Mouse (Mus musculus) embryonic facial prominence, embryonic 10.5 days (tissue): Measurements from ENCODE around the gene Fgd3. TPM values are rescaled to one million over a fixed set of nuclear protein-coding genes. Genes with fewer than 3 reads are reported as not detected.
A peak's percentile ranks its signal among the peaks of the same experiment; 100 is the strongest.

Experiments
- DNase-seq: peaks from one replicate; pipeline ENCODE4 v3.0.0-alpha.2; 2017; ENCODE audit warnings: low spot score
- H3K27ac ChIP-seq: fragments of 300-500 bp; sonication (generic); replicated peaks from 2 replicates; pipeline ENCODE4 v1.5.1; 2016; ENCODE audit warnings: mild to moderate bottlenecking
- H3K27me3 ChIP-seq: fragments of 300-500 bp; sonication (generic); replicated peaks from 2 replicates; pipeline ENCODE4 v1.6.1; 2016; ENCODE audit warnings: low read depth, mild to moderate bottlenecking; ENCODE audit not compliant: poor library complexity, severe bottlenecking
- H3K36me3 ChIP-seq: fragments of 300-500 bp; sonication (generic); replicated peaks from 2 replicates; pipeline ENCODE4 v1.6.1; 2016; ENCODE audit warnings: mild to moderate bottlenecking, moderate library complexity
- H3K4me1 ChIP-seq: fragments of 300-500 bp; sonication (generic); 2 replicates; pipeline ENCODE4 v1.6.1; 2016
- H3K4me3 ChIP-seq: fragments of 300-500 bp; sonication (generic); 2 replicates; pipeline ENCODE4 v1.5.1; 2016; ENCODE audit warnings: mild to moderate bottlenecking, moderate library complexity
- H3K9me3 ChIP-seq: fragments of 300-500 bp; sonication (generic); 2 replicates; pipeline ENCODE4 v1.6.1; 2016; ENCODE audit warnings: mild to moderate bottlenecking
- WGBS: fragments of 180-500 bp; shearing (Covaris S2); methylation state at CpG from one replicate; pipeline ENCODE4 v1.1.7; 2016; 5-methylcytosine and 5-hydroxymethylcytosine counted together
- polyA plus RNA-seq: library from polyadenylated mRNA; unstranded; fragments of >200 nt; fragmentation: Nextera tagmentation; extraction: Ambion mirVana; gene quantifications from 2 replicates; pipeline ENCODE4 v1.2.1, GENCODE M21; 2016

Fgd3 gene
- polyA plus RNA-seq, 1 experiment from 2014 or later: 1.3 TPM

DNA sequence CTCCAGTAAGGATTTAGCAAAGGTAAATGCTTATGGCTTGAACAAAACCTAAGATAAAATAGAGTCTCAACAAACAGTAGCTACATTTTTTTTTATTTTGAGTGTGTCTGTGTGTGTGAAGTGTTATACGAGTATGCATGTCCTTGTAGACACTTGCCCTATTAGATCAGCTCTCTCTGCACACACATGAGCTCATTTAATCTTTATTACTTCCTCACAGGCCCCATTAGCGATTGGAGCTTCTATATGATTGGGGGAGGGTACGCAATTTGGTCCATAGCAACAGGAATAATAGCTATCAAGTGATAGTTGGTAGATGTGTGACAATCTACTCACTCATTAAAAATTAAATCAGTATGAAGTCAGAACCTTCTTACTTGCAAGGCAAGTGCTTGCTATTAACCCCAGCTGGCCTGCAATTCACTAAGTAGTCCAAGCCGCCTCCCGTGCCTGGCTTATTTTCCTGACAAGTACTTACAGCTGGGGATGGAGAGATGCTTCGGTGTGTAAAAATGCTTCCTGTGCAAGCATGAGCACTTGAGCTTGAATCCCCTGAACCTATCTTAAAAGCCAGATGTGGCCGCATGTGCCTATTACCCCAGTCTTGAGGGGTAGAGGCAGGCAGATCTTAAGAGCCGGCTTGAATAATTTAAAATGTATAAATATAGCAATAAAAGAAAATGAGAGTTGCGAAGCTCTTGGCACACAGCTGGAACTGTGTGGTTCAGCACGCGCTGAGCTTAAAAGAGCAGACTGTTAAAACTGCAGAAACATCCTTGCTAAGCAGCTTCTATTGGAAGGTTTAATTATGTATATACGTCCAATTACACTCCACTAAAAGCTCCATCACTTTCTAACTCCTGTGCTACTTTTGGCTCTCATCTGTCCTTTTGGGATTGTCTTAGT is 15.2 kb upstream of the Fgd3 start:
- no peaks in the 10 kb centered on the region for H3K36me3 ChIP-seq
- H3K27me3 ChIP-seq: no peaks in the 10 kb centered on the region
- no peak overlapping the region for H3K27ac ChIP-seq
- WGBS: 81% methylated on average over 12 of the region's 12 CpGs
- H3K9me3 ChIP-seq: no peaks in the 10 kb centered on the region
- H3K4me1 ChIP-seq: peaks cover 7% of the 10 kb centered on the region
- H3K4me3 ChIP-seq: no peak overlapping the region
- peak; percentile 45 for DNase-seq

DNA sequence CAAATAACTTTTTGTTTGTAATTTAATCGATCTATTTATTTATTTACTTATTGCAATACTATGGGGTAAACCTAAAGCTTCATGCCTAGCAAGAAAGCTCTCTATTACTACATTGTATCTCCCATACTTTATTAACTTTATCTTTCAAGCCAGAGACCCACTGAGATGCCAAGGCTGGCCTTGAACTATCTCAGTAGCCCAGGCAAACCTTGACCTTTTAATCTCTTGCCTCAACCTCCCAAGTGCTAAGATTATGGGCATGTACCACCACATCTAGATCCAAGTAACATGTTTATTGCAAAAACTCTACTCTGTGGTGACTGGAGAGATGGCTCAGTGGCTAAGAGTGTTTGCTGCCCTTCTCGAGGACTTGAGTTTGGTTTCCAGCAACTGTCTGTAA is 13.1 kb upstream of the Fgd3 start:
- no peak for DNase-seq
- no peaks in the 10 kb centered on the region for H3K27me3 ChIP-seq
- 82% methylated on average over 2 of the region's 2 CpGs for WGBS

DNA sequence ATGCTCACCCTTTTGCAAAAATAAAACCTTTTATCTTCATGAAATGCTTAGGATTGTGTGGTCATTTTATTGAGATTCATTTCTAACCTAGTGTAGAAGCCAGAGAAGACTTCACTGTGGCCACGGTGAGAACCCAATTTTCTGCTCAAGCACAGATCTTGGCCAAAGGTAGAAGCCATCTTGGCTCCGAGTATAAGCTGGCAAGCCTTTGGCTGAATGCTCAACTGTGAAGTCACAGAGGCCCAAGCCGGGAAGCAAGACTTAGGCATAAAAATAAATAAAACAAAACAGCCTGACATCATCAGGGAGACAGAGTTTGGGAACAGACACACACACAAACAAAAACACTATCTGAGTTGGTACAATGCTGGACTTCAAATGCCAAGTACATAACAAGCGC is 8.0 kb upstream of the Fgd3 start:
- H3K4me1 ChIP-seq: 0 out of 2 replicates have a peak, but pooled peaks cover 3% of the 10 kb centered on the region
- no peak for DNase-seq
- 85% methylated on average over 4 of the region's 4 CpGs for WGBS
- no peaks in the 10 kb centered on the region for H3K27me3 ChIP-seq
- no peak overlapping the region for H3K27ac ChIP-seq
- H3K9me3 ChIP-seq: no peaks in the 10 kb centered on the region
- no peak overlapping the region for H3K4me3 ChIP-seq
- H3K36me3 ChIP-seq: no peaks in the 10 kb centered on the region

More for the DNA sequence above, 13.1 kb upstream of the Fgd3 start:
- H3K36me3 ChIP-seq: no peaks in the 10 kb centered on the region
- H3K4me3 ChIP-seq: no peak overlapping the region
- no peaks in the 10 kb centered on the region for H3K9me3 ChIP-seq
- H3K27ac ChIP-seq: no peak overlapping the region
- H3K4me1 ChIP-seq: 0 out of 2 replicates have a peak, but pooled peaks cover 3% of the 10 kb centered on the region

DNA sequence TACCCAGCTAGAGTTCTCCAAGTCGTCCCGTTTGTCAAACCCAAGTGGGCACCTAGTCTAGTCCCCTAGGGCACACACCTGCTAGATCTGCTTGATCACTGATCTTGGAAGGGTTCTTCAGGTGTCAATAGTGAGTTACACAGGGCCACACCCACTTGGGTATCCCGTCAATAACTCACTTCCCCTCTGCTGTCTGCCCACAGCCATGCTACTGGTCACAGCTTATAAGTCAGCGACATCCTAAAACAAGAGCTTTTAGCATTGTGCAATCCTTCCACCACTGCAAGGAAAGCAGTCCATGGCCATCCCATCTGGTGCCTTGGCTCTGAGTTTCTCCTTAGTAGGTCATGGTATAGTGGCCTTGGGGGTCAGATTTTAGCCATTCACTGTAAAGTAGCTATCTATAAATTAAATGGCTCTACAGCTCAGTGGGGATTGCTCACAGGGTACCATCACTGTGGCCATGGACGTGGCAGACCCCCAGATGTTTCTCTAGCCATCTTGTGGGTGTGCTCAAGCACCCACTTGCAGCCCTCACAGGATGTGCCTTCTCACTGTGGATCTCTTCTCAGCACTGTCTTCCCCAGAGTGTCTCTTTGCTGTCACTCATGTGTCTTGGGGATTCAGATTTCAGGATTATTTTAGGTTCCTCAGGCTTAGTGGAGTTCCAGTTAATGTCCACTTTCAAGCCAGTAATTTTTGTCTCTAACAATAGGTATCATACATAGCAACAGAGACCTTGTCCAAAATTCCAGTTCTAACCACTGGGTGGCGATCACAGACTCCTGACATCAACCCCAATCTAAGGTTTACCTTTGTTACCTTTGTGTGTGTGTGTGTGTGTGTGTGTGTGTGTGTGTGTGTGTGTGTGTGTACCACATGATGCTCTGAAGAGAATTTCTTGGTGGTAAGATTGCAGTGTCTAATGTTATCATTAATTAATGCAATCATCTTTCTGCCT is 6.4 kb upstream of the Fgd3 start:
- Histone ChIP-seq H3K4me1 (0 out of 2 replicates have a peak, but pooled peaks cover 8% of the 10 kb centered on the region), H3K36me3 (no peaks in the 10 kb centered on the region), H3K9me3 (no peaks in the 10 kb centered on the region), H3K27me3 (peaks cover 1% of the 10 kb centered on the region; the same call in 1 of the 2 replicates), H3K27ac (no peak overlapping the region), H3K4me3 (no peak overlapping the region)
- DNase-seq: peak; percentile 48
- WGBS: 62% methylated on average over 6 of the region's 6 CpGs

DNA sequence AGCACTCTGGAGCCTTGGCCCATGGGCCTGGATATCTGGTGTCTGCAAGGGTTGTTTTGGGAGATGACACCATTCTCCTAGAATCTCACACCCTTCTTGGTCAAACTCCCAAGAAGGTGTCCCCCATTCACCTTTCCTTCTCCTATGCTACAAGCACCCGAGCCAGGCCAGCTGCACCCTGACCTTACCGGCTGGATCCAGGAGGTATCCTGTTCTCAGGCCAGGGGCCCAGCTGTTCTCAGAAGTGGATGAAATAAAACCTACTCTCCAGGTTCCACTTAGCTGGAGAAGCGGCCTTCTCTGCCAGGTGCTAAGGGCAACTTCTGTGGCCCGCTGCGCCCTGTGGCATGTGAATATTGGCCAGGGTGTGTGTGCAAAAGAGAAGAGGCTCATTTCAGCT is 4.8 kb upstream of the Fgd3 start:
- Histone ChIP-seq H3K4me1 (peaks cover 17% of the 10 kb centered on the region), H3K27me3 (peaks cover 8% of the 10 kb centered on the region; the same call in 1 of the 2 replicates), H3K4me3 (no peak overlapping the region), H3K9me3 (no peaks in the 10 kb centered on the region), H3K27ac (no peak overlapping the region), H3K36me3 (no peaks in the 10 kb centered on the region)
- DNase-seq: no peak
- 88% methylated on average over 5 of the region's 5 CpGs for WGBS

DNA sequence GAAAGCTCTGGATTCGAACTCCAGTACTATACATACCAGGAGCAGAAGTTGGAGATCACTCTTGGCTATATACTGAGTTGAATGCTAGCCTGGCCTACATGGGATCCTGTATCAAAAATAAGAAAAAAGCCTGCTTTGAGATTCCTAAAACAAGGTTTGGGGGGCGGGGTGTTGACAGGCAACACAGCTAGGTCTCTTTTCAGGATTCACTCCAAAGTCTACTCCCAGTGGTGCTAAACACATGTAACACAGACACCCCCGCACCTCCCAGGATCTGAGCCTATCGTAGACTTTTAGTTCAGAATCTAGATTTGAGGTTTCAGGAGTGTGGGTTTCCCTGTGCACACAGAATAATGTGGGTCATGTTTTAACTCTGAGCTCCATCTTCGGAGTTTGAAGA is 2.6 kb upstream of the Fgd3 start:
- H3K27ac ChIP-seq: no peak overlapping the region
- DNase-seq: no peak
- H3K36me3 ChIP-seq: no peaks in the 10 kb centered on the region
- 82% methylated on average over 5 of the region's 5 CpGs for WGBS
- no peaks in the 10 kb centered on the region for H3K9me3 ChIP-seq
- peaks cover 20% of the 10 kb centered on the region; the same call in 1 of the 2 replicates for H3K27me3 ChIP-seq
- no peak overlapping the region for H3K4me3 ChIP-seq
- peaks cover 38% of the 10 kb centered on the region for H3K4me1 ChIP-seq

DNA sequence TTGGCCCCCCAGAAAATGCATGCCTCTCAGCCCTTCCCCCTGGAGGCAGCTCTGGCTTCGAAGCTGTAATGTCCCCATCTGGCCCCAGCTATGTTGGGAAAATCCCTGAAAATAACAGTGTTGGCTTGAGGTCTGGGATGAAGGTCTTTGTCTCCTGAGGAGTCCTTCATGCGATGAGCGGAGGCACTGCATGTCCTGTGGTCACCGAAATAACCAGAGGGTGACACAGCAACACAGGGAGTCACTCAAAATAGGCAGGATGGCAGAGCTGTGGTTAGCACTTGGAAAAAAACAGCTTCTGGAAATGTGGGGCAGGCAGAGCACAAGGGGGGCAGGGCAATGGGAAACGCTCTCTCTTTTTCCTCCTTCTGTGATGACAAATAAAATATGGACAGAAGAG is 2.1 kb upstream of the Fgd3 start:
- 91% methylated on average over 5 of the region's 5 CpGs for WGBS
- no peak for DNase-seq
- Histone ChIP-seq H3K9me3 (no peaks in the 10 kb centered on the region), H3K27me3 (peaks cover 21% of the 10 kb centered on the region; the same call in 1 of the 2 replicates), H3K36me3 (no peaks in the 10 kb centered on the region), H3K4me1 (peaks cover 44% of the 10 kb centered on the region), H3K27ac (no peak overlapping the region), H3K4me3 (no peak overlapping the region)

DNA sequence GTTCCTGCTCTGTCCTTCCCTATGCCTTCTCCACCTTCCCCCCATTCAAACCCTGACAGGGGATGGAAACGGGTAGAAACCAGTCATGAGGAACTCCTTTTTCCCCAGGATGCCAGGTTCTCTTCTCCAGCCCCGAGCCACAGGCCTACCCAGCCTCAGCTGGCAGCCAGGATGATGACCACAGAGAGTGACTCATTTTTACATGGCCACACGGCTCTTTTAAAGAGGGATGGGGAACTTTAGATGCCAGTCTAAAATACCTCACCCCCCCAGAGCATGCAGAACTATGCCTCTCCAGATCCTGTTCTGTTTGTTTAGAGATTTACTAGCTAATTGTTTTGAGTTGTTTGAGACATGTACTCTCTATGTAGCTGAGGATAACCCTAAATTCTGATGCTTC is 1.3 kb upstream of the Fgd3 start:
- 76% methylated on average over 3 of the region's 3 CpGs for whole genome bisulfite sequencing
- peaks cover 21% of the 10 kb centered on the region; the same call in 1 of the 2 replicates for H3K27me3 ChIP-seq

DNA sequence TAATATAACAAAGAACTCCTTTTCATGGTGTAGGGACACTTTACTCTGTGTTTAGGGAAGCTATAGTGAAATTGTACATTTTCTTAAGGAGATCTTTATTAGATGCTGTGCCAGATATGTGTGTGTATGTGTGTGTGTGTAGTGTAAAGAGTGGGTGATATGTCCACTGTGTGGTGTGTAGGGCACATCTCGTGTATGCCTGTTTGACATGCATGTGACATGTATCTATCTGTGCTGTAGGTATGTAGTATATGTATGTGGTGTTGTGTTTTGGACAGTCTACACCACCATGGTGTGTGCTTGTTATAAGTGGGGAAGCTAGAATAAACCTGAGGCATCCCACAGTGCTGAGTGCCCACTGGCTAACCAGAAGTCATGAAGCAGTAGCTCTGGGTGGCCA is 403 bp upstream of the Fgd3 start:
- no peaks in the 10 kb centered on the region for H3K9me3 ChIP-seq
- peaks cover 21% of the 10 kb centered on the region; the same call in 1 of the 2 replicates for H3K27me3 ChIP-seq
- 73% methylated on average over 1 of the region's 1 CpGs for WGBS
- peak overlapping the region; percentile 55 for H3K4me3 ChIP-seq
- peaks cover 57% of the 10 kb centered on the region for H3K4me1 ChIP-seq
- DNase-seq: no peak
- peak overlapping the region; percentile 83 for H3K27ac ChIP-seq
- H3K36me3 ChIP-seq: no peaks in the 10 kb centered on the region

More for the DNA sequence above, 1.3 kb upstream of the Fgd3 start:
- H3K27ac ChIP-seq: no peak overlapping the region
- H3K36me3 ChIP-seq: no peaks in the 10 kb centered on the region
- DNase-seq: no peak
- no peak overlapping the region for H3K4me3 ChIP-seq
- peaks cover 51% of the 10 kb centered on the region for H3K4me1 ChIP-seq
- no peaks in the 10 kb centered on the region for H3K9me3 ChIP-seq

DNA sequence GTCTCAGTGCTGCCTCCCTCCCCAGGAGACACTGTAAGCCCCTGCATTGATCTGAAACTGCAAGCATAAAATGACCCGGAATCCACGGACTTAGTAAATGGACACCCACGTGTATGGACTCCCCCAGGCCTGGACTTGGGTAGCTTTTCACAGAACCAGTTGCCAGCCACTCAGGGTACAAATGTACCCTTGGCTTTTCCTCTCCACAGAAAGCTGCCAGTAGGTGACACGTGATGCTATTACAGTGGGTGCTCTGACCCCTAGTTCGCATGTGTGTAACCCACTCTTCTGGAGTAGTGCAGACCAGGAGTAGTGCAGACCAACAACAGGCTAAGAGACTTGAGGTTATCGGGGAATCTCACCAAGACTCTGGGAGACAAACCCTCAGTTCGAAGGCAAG is 2.2 kb downstream of the Fgd3 start:
- Histone ChIP-seq H3K9me3 (no peaks in the 10 kb centered on the region), H3K4me3 (no peak overlapping the region), H3K27ac (no peak overlapping the region), H3K36me3 (no peaks in the 10 kb centered on the region; the same call in 1 of the 2 replicates), H3K4me1 (peaks cover 55% of the 10 kb centered on the region), H3K27me3 (peaks cover 21% of the 10 kb centered on the region; the same call in 1 of the 2 replicates)
- WGBS: 83% methylated on average over 7 of the region's 7 CpGs
- no peak for DNase-seq

DNA sequence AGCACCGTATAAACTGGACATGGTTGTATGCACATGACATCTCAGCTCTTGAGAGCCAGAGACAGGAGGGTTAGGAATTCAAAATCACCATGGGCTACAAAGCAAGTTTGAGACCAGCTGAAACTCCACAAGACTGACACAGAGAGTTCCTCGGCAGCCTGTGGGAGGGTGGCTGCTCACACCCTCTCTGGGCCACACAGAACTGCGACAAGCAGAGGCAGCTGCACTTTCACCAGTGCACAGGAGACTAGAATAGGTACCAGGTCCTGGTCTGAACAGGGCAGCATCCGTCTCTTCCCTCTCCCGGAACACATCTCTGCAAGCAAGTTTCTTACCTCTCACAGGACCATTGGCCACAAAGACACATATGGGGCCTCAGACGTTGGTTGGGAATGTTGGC is 2.6 kb downstream of the Fgd3 start:
- Histone ChIP-seq H3K4me1 (peaks cover 55% of the 10 kb centered on the region), H3K36me3 (no peaks in the 10 kb centered on the region; the same call in 1 of the 2 replicates), H3K27ac (no peak overlapping the region), H3K27me3 (peaks cover 21% of the 10 kb centered on the region; the same call in 1 of the 2 replicates), H3K4me3 (no peak overlapping the region), H3K9me3 (no peaks in the 10 kb centered on the region)
- 79% methylated on average over 6 of the region's 6 CpGs for WGBS
- no peak for DNase-seq
